Mouse (Mus musculus) fat pad, adult 2 months (tissue): ENCODE data around the gene Slc18b1.
"Not testable (repeated sequence)": the region's sequence is repeated elsewhere in the genome, so short reads cannot be mapped to it uniquely, and the experiment has no call there.

Experiments used
- DNase-seq: peaks from one replicate; pipeline ENCODE4 v3.0.0-alpha.2; 2011; ENCODE audit warnings: low read depth, low spot score; ENCODE audit errors: extremely low read depth

Gene Slc18b1

GRCm38 (mm10) chr10:23796551-23797503 is at the start of gene Slc18b1:
Slc18b1 (plus strand) TSS chr10:23796986.
- no peak for DNase-seq

GRCm38 (mm10) chr10:23754166-23754565 is 42.6 kb upstream of the Slc18b1 start:
- DNase-seq: no peak

- no peak for DNase-seq
Observed at GRCm38 (mm10) chr10:23777288-23777945, 19.4 kb upstream of the Slc18b1 start.

GRCm38 (mm10) chr10:23780539-23781275 is 16.1 kb upstream of the Slc18b1 start:
- no peak for DNase-seq

- DNase-seq: no peak
Observed at GRCm38 (mm10) chr10:23781760-23782735, 14.7 kb upstream of the Slc18b1 start.

DNA sequence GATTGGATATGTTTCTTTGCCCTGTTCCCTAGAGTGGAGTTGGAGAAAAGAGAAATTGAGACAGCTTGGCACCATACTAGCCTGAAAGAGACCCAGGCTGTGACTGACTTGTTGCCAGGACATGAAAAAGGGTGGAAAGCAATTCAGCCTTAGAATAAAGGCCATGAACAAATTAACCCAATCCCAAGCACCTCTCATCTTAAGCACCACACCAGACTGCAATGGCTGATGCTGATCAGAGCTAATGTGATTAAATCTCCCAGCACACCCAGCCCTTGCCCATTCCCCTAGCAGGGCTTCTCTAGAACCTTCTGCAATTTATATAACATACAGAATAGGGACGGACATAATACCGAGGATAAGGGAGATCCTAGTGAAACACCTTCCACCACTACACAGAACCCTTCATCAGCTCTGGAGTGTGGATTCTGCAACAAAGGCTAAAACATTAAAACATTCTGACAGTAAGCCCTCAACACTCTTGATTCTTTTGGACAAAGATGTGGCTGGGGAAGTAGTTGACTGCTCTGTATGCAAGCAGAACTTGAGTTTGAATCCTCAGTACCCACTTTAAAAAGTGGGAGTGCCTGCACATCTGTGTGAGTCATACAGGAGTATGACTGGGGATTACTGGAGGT is 13.8 kb upstream of the Slc18b1 start:
- DNase-seq: no peak

GRCm38 (mm10) chr10:23783493-23783884 is 13.3 kb upstream of the Slc18b1 start:
- DNase-seq: no peak

- no peak for DNase-seq
Observed at GRCm38 (mm10) chr10:23784121-23784520, 12.7 kb upstream of the Slc18b1 start.

- DNase-seq: not testable (repeated sequence)
Observed at GRCm38 (mm10) chr10:23785599-23785998, 11.2 kb upstream of the Slc18b1 start.

GRCm38 (mm10) chr10:23786040-23786439 is 10.7 kb upstream of the Slc18b1 start:
- DNase-seq: no peak

GRCm38 (mm10) chr10:23786631-23787038 is 10.2 kb upstream of the Slc18b1 start:
- not testable (repeated sequence) for DNase-seq

DNA sequence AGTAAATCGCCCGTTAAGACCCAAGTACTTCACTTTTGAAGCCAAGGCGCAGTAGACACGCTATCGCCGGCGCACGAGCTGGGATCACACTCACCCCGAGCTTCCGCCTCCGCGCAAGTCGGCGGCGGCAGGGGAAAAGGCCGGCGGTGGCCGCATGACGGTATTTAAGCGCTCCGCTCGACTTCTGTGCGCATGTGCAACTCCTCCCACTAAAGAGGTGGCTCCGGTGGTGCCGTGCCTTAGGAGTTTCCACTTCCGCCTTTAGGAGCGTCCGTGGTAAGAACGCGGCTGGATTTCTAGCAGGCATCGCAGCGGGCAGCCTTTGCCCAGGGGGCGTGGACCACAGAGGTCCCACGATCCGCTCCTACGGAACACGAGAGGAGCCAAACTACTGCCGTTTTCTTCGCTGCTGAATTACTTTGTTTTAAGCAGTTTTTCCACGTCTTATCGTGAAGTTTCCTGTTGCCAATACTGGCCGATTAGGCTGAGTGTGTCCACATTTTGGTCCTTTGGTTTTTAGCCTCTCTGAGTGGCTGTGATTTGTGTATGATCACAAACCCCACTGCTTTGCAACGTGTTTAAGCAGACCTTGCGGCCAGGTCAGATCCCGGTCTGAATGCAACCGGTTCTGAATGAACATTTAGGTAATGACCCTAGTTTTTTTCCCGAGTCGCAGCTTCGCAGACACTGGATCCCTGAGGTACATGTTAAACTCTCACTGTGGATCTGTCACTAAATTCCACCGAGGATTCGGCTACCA is 9.5 kb upstream of the Slc18b1 start, which contains the start of gene Rps12:
Gene Rps12, minus strand, starts transcription at position 214 of the 760 bp plus-strand sequence.
- DNase-seq: peak; percentile 73

DNA sequence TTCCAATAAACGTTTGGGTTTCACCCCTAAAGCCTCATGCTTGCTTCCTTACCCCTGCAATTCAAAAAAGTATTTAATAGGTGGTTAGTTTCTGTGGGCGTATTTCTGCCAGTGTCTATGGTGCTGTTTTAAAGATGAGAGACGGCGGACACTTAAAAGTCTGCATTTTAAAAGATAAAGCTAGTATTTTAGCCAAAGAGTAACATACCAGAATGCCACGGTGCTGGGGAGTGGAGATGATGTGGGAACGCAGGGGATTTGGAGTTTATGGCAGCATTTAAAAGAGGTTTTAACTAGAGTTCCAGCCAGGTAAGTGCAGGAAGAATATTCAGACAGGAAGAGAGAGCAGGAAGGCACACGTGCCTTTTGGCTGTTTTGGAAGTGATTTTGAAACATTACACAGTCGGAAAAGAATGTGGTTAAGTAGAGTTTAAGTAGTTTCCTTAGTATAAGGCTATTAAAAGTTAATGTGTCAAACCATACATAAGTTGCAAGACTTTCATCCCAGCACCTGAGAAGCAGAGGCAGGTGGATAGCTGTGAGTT is 8.7 kb upstream of the Slc18b1 start:
- DNase-seq: no peak

- DNase-seq: no peak
Observed at GRCm38 (mm10) chr10:23795871-23796520, 790 bp upstream of the Slc18b1 start.

GRCm38 (mm10) chr10:23797606-23798005 is 820 bp downstream of the Slc18b1 start:
- DNase-seq: no peak

DNA sequence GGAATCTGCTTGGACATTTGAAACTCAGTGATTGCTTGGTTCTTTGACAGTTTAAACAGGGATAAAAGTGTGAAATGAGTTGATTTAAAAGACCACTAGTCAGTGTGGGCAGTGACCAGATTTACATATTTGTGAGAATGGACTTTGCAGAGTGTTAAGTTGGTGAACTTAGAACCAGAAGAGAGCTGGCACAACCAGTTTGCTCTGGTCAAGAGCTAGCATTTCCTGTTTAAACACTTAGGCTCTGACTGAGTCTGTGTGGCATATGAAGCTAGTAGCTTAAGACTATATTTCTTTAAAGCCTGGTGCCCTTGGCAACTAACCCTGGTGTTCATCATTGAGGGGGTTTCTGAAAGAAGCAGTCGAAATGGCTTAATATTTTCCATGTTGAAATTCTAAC is 1.4 kb downstream of the Slc18b1 start:
- no peak for DNase-seq

GRCm38 (mm10) chr10:23799933-23800332 is 3.1 kb downstream of the Slc18b1 start:
- DNase-seq: no peak

- DNase-seq: no peak
Observed at GRCm38 (mm10) chr10:23802911-23803310, 6.1 kb downstream of the Slc18b1 start.
